Mouse (Mus musculus) NIH3T3 (cell line): Measurements from ENCODE around the gene Omp.
"Not testable (repeated sequence)": the region's sequence is repeated elsewhere in the genome, so short reads cannot be mapped to it uniquely, and the experiment has no call there.

Source experiments
- DNase-seq: peaks from one replicate; pipeline ENCODE4 v3.0.0-alpha.2; 2012; ENCODE audit warnings: low read depth

Gene Omp

DNA sequence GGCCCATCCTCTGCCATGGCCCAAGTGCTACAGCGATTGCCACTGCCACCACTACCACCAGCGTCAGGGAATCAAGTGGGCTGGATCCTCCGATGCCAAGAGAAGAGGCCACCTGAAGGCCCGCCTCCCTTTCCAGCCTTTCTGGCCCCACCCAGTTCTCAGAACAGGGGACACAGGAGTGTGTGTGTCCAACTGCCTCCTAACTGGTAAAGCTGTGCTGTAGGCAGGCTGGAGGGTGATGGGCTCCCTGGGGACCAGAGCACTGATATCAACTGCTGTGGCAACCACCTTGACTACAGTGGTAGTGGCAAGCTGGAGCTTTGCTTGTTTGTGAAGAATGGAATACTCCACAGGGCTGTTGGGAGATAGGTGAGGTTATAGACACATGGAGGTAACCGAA lies at the start of gene Omp:
TSS of gene Omp (minus strand) at position 101 of the 400 bp plus-strand sequence.
- DNase-seq, result no peak

- DNase-seq, result no peak
These were observed 48.9 kb upstream of the Omp start for GRCm38 (mm10) chr7:98194026-98194792.

- no peak for DNase-seq
These were observed 48.3 kb upstream of the Omp start for GRCm38 (mm10) chr7:98193515-98194025.

DNA sequence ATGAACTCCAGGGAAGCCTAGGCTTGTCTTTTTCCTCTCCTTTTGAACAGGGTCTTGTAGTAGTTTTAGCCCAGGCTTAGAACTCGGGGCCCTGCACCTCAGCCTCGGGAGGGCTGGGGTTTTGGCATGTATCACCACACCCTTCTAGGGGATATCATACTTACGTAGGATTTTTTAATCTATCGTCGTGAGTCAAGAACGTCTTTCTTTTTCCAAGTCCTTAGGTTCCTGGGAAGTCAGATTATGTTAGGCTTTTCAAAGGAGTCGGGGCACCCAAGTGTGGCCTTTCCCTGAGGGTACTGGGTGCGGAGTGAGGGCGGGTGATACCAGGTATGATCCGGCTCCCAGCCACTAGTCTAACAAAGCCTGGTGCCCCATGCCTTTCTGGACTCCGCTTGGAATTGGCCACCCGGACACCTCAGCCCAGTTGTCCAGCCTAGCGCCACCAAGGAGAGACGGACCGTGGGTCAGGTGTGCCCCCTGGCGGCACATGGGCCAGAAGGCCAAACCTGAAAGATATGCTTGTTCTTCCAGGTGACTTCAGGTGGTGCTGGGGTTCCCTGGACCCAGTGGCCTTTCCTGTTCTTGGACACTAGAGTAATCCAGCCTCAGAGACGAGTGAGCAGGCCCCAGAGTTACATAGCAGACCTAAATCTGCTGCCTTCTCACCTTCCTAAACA lies 46.4 kb upstream of the Omp start:
- peak; percentile 36 for DNase-seq

DNA sequence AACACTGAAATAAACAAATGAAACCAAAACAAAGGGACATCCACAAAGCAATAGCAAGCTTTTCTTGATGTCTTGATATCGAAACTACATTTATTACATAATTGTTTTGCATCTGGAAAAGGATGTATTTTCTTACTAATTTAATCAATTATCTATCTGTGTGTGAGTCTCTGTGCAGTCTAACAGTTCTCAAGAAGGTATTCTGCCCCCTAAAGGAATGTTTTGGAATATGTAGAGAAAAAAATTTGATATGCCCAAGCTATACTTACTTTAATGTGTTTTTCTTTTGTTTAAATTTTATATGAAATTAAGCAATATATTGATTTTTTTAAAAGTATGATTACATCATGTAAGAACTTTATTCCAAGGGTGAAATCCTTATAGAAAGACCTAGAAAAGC lies 45.3 kb upstream of the Omp start:
- DNase-seq, result peak; percentile 22

GRCm38 (mm10) chr7:98189745-98190144 lies 44.4 kb upstream of the Omp start:
- DNase-seq, result no peak

GRCm38 (mm10) chr7:98188680-98189079 lies 43.4 kb upstream of the Omp start:
- DNase-seq, result no peak

DNA sequence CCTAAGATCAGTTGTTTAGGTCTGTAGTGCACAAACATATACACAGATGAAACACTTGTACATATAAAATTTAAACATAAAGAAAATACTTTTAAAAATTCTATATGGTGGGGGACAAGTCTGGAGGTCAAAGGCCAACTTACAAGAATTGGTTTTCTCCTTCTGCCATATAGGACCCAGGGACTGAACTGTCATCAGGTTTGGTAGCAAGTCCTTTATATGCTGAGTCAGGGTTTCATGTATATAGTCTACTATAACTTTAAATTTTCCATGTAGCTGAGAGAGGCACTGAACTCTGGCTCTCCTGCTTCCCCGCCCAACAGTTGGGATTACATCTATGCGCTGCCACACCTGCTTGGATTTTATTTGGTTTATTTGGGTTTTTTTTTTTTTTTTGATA lies 42.9 kb upstream of the Omp start:
- no peak for DNase-seq

DNA sequence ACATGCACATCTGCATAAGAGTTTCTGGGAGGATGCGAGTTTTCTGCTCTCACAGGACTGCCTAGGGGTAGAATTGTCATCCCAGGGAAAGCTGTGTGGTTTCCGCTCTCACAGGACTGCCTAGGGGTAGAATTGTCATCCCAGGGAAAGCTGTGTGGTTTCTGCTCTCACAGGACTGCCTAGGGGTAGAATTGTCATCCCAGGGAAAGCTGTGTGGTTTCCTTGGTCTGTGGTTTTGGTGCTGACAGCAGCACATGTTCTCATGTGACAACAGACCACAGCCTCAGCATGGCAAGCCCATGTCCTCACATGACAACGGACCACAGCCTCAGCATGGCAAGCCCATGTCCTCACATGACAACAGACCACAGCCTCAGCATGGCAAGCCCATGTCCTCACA lies 42.0 kb upstream of the Omp start:
- DNase-seq, result not testable (repeated sequence)

GRCm38 (mm10) chr7:98186637-98187036 lies 41.3 kb upstream of the Omp start:
- DNase-seq, result peak; percentile 23

DNA sequence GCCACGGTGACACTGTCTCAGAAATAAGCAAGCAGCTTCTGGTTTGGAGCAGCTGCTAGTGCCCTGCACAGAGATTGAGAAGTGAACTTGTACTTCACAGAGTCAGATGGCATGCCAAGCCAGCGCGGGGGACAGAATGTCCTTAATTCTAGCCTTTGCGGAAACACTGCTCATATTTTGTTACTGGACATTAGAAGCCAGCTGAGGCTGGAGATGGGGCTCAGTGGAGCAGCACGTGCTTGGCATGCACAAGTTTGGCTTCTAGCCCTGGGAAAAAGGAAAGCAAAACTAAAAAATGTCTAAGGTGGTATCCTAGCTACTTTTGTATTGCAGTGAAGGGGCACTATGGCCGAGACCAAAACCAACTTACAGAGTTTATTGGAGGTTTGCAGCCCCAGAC lies 40.0 kb upstream of the Omp start:
- peak; percentile 38 for DNase-seq

GRCm38 (mm10) chr7:98178560-98179231 lies 33.4 kb upstream of the Omp start:
- DNase-seq, result no peak

DNA sequence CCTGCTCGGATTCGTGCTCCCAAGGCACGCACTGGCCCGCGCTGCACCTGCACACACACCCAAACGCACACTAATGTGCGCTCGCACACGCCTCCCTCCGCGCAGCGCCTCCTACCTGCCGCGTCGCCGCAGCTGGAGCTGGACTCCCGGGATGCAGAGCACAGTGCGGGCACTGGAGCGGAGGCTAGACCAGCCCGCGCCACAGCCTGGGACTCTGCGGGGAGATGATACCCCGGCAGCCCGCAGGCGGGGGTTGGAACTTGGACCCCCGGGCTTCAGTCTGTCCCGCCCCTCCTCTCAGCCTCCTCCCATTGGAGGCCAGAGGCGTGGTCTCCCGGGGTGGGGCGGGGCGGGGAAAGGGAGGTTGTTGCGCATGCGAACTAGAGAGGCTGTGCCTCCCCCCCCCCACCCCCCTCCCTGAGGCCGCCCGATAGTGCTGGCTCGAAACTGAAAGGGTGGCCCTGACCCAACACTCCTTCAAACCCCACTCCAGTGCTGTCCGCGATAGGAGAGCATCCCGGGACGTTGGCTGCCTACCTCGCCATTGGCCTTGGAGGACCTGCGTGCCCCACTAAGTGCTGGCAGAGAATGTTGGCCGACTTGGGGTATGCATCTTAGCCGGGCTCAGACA lies 32.7 kb upstream of the Omp start, which contains the start of gene Capn5:
TSS of gene Capn5 (minus strand) at position 346 of the 631 bp plus-strand sequence.
- DNase-seq, result peak; percentile 91

DNA sequence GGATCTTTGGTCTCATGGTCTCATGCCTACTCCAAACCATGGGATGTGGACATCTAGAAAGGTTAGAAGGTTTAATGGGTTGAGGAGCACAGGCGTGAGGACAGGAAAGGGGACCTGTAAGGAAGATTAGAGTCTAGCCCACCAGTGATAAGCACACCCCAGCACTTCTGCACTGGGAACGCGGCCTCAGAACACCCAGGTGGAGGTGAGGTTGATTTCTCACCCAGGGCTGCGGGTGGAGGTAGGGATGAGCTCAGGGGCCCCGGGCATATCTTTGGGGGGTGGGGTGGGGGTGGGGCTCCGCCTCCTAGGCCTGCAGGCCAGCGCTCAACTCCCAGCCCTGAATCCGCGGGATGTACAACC lies 32.2 kb upstream of the Omp start:
- no peak for DNase-seq

DNA sequence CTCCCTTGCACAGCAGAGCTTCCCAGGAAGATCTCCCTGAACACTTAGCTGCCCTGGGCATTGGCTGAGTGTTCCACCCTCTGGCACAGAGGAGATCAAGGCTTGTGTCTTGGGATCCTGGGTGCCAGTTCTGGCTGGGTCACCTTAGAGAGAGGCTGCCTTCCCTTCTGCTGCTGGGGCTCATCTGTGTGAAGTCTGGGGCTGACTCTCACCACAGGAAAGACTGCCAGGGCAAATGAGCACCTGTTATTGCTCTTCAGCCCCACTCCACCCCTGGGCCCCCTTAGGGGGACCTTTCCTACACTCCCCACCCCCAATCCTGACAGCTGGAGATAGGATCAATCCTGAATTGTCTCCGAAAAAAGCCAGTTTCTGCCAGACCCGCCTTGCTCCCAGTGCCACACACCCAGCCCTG lies 31.8 kb upstream of the Omp start:
- no peak for DNase-seq

DNA sequence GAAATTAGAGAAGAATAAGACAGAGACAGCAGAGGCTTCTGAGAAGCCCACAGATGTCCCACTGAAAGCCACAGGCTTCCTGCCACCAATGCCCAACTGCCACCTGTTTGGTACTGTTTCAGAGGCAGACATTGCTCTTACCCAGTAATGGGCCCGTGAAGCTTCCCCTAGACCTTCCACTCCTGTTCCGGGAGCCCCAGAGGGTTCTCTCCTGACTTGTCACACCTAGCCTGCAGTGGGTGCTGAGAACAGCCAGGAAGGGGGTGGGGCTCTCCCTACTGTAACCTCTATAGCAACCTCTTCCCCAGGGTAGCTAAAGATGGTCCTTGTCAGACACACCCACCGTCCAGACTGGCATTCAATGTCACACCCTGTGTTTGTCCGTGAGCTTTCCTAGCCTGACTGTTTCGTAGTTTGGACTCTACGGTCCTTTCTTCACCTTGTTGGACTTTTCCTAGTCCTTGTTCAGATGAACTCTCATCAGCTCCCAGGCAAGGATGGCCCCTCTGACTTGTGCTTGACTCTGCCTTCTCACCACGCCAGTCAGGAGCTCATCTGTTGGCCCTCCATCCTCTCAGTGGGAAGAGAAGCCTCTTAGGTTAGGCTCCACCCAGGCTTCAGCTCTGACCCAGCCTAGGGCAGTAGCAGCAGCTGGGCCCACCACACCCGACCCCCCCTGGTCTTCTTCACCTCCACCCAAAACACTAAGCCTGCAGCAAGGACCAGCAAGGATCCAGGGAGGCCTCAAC lies 31.2 kb upstream of the Omp start:
- no peak for DNase-seq

GRCm38 (mm10) chr7:98174883-98175755 lies 29.8 kb upstream of the Omp start:
- no peak for DNase-seq

DNA sequence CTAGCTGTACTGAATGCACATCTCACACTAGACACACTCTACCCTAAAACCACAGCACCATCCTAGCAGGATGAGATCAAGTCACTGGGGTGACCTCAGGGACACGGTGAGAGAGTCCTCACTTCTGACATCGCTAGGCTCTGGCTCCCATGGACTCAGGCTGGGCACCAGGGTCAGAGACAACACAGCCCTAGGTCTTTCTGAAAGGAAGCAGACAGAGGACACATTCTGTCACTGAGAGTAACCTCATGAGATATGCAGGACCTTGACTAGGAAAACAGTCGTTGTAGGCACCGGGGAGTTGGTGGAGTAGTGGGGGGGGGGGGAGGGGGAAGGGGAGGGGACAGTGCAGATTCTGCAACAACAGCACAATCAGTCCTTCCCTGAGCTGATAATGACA lies 28.1 kb upstream of the Omp start:
- DNase-seq, result no peak

DNA sequence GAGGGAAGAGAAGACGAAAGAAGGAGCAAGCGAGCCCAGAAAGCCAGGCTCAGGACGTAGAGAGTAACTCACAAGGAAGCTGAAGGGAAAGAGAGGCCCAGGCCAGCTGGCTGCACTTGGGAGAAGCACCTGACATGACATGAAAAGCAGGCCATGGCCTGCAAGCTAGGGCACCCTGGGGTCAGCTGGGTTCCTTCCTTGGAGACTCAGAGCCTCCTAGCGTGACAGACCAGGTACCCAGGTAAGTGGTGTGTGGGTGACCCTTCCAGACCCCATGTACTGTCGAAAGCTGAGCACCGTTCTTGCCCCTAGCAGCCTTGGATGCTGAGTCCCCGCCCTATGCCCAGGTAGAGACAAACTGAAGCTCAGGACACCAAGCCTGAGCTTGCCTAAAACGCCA lies 27.4 kb upstream of the Omp start:
- DNase-seq, result no peak
